Mouse (Mus musculus): ENCODE data around the gene Arpc1a. TPM values are rescaled to one million over a fixed set of nuclear protein-coding genes. Genes with fewer than 3 reads are reported as not detected.

The Arpc1a gene
- polyA plus RNA-seq, 1 experiment from 2014 or later, result 147 TPM

- Histone ChIP-seq H3K4me3 (replicated peaks) (peak overlapping the region; percentile 97), H3K36me3 (peaks cover 59% of the 10 kb centered on the region), H3K27me3 (no peaks in the 10 kb centered on the region), H3K27ac (replicated peaks) (peak overlapping the region; percentile 96), H3K4me1 (peaks cover 24% of the 10 kb centered on the region), H3K9ac (peak overlapping the region; percentile 90), H3K9me3 (replicated peaks) (no peaks in the 10 kb centered on the region), H3K4me2 (replicated peaks) (peak overlapping the region; percentile 75)
- WGBS, result 1% methylated on average over 18 of the region's 18 CpGs
- ATAC-seq (ENCODE audit: insufficient number of reproducible peaks, low FRiP score, low TSS enrichment, low read depth), result no peak
Measured at GRCm38 (mm10) chr5:145140611-145141010, 57.0 kb downstream of the Arpc1a start.

GRCm38 (mm10) chr5:145147748-145148147 is 64.1 kb downstream of the Arpc1a start:
- Histone ChIP-seq H3K4me3 (replicated peaks) (no peak overlapping the region), H3K27ac (replicated peaks) (no peak overlapping the region), H3K4me1 (no peaks in the 10 kb centered on the region), H3K9ac (no peak overlapping the region), H3K36me3 (peaks cover 97% of the 10 kb centered on the region), H3K27me3 (no peaks in the 10 kb centered on the region), H3K9me3 (replicated peaks) (no peaks in the 10 kb centered on the region), H3K4me2 (replicated peaks) (no peak overlapping the region)
- no peak for ATAC-seq (ENCODE audit: insufficient number of reproducible peaks, low FRiP score, low TSS enrichment, low read depth)
- 90% methylated on average over 5 of the region's 5 CpGs for WGBS

- H3K4me1 ChIP-seq, result no peaks in the 10 kb centered on the region
- ATAC-seq (ENCODE audit: insufficient number of reproducible peaks, low FRiP score, low TSS enrichment, low read depth), result no peak
- no peak overlapping the region for H3K4me2 ChIP-seq (replicated peaks)
- no peak overlapping the region for H3K27ac ChIP-seq (replicated peaks)
- no peak overlapping the region for H3K4me3 ChIP-seq (replicated peaks)
- no peak overlapping the region for H3K9ac ChIP-seq
- H3K36me3 ChIP-seq, result peaks cover 97% of the 10 kb centered on the region
- no peaks in the 10 kb centered on the region for H3K9me3 ChIP-seq (replicated peaks)
- 88% methylated on average over 6 of the region's 6 CpGs for WGBS
- no peaks in the 10 kb centered on the region for H3K27me3 ChIP-seq
Measured at GRCm38 (mm10) chr5:145149294-145149693, 65.7 kb downstream of the Arpc1a start.

- Histone ChIP-seq H3K9me3 (replicated peaks) (no peaks in the 10 kb centered on the region), H3K27me3 (no peaks in the 10 kb centered on the region), H3K9ac (no peak overlapping the region), H3K4me3 (replicated peaks) (no peak overlapping the region), H3K4me1 (no peaks in the 10 kb centered on the region), H3K36me3 (peaks cover 88% of the 10 kb centered on the region), H3K27ac (replicated peaks) (no peak overlapping the region), H3K4me2 (replicated peaks) (no peak overlapping the region)
- WGBS, result 95% methylated on average over 5 of the region's 5 CpGs
- ATAC-seq (ENCODE audit: insufficient number of reproducible peaks, low FRiP score, low TSS enrichment, low read depth), result no peak
Measured at GRCm38 (mm10) chr5:145152690-145153089, 69.1 kb downstream of the Arpc1a start.

Other genes starting within 250 kb of the Arpc1a start
- gene Smurf1, start 118.0 kb upstream of the Arpc1a start, polyA plus RNA-seq (2015; fragmentation: Nextera tagmentation; extraction: Ambion mirVana), result 18.5 and 19.3 TPM in 2 replicates
- not detected in 2 replicates for gene Gm4871, start 51.1 kb upstream of the Arpc1a start, polyA plus RNA-seq (2015; fragmentation: Nextera tagmentation; extraction: Ambion mirVana)
- 0.14 and 0.15 TPM in 2 replicates for gene 1700018F24Rik, start 40.8 kb upstream of the Arpc1a start, polyA plus RNA-seq (2015; fragmentation: Nextera tagmentation; extraction: Ambion mirVana)
- gene Kpna7, start 200 bp downstream of the Arpc1a start, polyA plus RNA-seq (2015; fragmentation: Nextera tagmentation; extraction: Ambion mirVana), result not detected in 2 replicates
- gene Arpc1b, start 30.4 kb downstream of the Arpc1a start, polyA plus RNA-seq (2015; fragmentation: Nextera tagmentation; extraction: Ambion mirVana), result 310 and 324 TPM in 2 replicates
- 93.7 and 108 TPM in 2 replicates for gene Pdap1, start 56.4 kb downstream of the Arpc1a start, polyA plus RNA-seq (2015; fragmentation: Nextera tagmentation; extraction: Ambion mirVana)
- 178 and 183 TPM in 2 replicates for gene Bud31, start 56.5 kb downstream of the Arpc1a start, polyA plus RNA-seq (2015; fragmentation: Nextera tagmentation; extraction: Ambion mirVana)
- 16.9 and 18.0 TPM in 2 replicates for gene Ptcd1, start 83.3 kb downstream of the Arpc1a start, polyA plus RNA-seq (2015; fragmentation: Nextera tagmentation; extraction: Ambion mirVana)
- 46.3 and 47.6 TPM in 2 replicates for gene Cpsf4, start 83.4 kb downstream of the Arpc1a start, polyA plus RNA-seq (2015; fragmentation: Nextera tagmentation; extraction: Ambion mirVana)
- gene Atp5j2, start 108.2 kb downstream of the Arpc1a start, polyA plus RNA-seq (2015; fragmentation: Nextera tagmentation; extraction: Ambion mirVana), result 616 and 640 TPM in 2 replicates
- gene Zkscan14, start 118.0 kb downstream of the Arpc1a start, polyA plus RNA-seq (2015; fragmentation: Nextera tagmentation; extraction: Ambion mirVana), result 11.8 and 12.5 TPM in 2 replicates
- 13.6 and 13.7 TPM in 2 replicates for gene Zkscan5, start 120.7 kb downstream of the Arpc1a start, polyA plus RNA-seq (2015; fragmentation: Nextera tagmentation; extraction: Ambion mirVana)
- 33.4 and 37.1 TPM in 2 replicates for gene Zfp655, start 147.9 kb downstream of the Arpc1a start, polyA plus RNA-seq (2015; fragmentation: Nextera tagmentation; extraction: Ambion mirVana)
- gene Zscan25, start 196.7 kb downstream of the Arpc1a start, polyA plus RNA-seq (2015; fragmentation: Nextera tagmentation; extraction: Ambion mirVana), result 0.61 and 0.83 TPM in 2 replicates